Mouse (Mus musculus) bone marrow macrophage, adult 2 months (primary cell): ENCODE results near the gene Aamp.

Source experiments
- CTCF ChIP-seq: IDR thresholded peaks from 2 replicates; pipeline ENCODE4 v1.5.1; 2012; ENCODE audit warnings: low read depth, mild to moderate bottlenecking, low read length, moderate library complexity
- POLR2A ChIP-seq: IDR thresholded peaks from 2 replicates; pipeline ENCODE4 v1.6.1; 2012; ENCODE audit warnings: mild to moderate bottlenecking, low read depth, low read length, borderline replicate concordance

DNA sequence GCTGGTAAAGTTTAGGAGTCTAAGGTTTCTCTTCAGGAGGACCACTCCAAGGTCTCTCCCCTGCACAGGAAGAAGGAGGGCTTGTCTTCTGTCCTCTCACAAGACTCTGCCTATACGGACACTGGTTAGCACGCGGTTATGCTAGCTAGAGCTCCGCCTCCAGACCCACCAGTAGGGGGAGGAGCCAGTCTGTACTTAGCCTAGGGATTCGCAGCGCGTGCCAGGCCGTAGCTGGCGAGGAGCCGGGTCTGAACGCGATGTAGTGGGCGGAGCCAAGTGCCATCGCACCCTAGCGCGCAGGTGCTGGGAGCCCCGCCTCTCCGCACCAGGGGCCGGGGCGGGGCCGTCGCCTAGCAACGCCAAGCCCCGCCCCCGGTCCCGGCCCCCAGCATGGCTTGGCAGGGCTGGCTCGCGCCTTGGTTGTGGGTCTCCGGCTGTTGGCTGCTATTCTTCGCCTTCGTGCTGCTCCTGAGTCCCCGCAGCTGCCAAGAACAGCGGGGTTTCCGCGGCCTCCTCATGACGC is 47.8 kb upstream of the Aamp start:
- no peak for TF ChIP-seq POLR2A
- no peak for TF ChIP-seq CTCF
